Mouse (Mus musculus): ENCODE measurements around the gene Tmem221. TPM values are rescaled to one million over a fixed set of nuclear protein-coding genes. Genes with fewer than 3 reads are reported as not detected.

Tmem221 gene
- polyA plus RNA-seq, 1 experiment from 2014 or later, result 0.21 TPM

DNA sequence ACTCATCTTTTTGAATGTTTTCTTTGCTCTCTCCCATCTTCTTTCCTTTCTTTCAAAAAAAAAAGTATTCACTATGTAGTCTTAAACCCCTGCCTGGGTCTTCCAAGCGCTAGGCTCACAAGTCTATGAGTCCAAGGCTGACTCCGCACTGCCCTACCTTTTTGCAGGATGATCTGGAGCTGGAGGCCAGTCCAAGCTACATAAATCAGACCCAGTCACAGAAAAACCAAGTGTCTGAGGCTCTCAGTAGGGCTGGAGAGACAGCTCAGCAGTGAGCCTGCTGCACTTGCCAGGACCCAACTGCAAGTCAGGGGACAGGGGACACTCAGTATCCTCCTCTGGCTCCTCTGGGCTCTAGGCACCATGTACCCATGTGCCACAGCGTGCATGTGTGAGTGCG is 54.3 kb downstream of the Tmem221 start:
- no peak overlapping the region for H3K4me3 ChIP-seq (ENCODE audit: low read depth, low read length)
- H3K9me3 ChIP-seq (replicated peaks; ENCODE audit: control insufficient read depth, low read length), result no peaks in the 10 kb centered on the region
- no peak overlapping the region for H3K4me2 ChIP-seq
- no peak overlapping the region for H3K27ac ChIP-seq (ENCODE audit: low read depth, low read length)
- ATAC-seq (replicated peaks; ENCODE audit: insufficient number of reproducible peaks, low FRiP score, low TSS enrichment), result no peak
- H3K27me3 ChIP-seq (ENCODE audit: control insufficient read depth, insufficient read depth, low read length), result peaks cover 40% of the 10 kb centered on the region
- peaks cover 10% of the 10 kb centered on the region for H3K4me1 ChIP-seq (ENCODE audit: control insufficient read depth, insufficient read depth, low read length)
- H3K9ac ChIP-seq (ENCODE audit: low read depth, low read length), result no peak overlapping the region
- H3K36me3 ChIP-seq (ENCODE audit: control insufficient read depth, insufficient read depth, low read length), result no peaks in the 10 kb centered on the region
- 85% methylated on average over 4 of the region's 4 CpGs for WGBS (ENCODE audit: insufficient replicate concordance)

Other genes starting within 250 kb of the Tmem221 start
- 73.3 and 80.7 TPM in 2 replicates for gene Use1, start 192.0 kb downstream of the Tmem221 start, polyA plus RNA-seq (2014; fragmentation: Nextera tagmentation; extraction: Ambion mirVana)
- gene Ocel1, start 187.6 kb downstream of the Tmem221 start, polyA plus RNA-seq (2014; fragmentation: Nextera tagmentation; extraction: Ambion mirVana), result 2.7 and 2.9 TPM in 2 replicates
- 45.7 and 47.2 TPM in 2 replicates for gene Nr2f6, start 176.9 kb downstream of the Tmem221 start, polyA plus RNA-seq (2014; fragmentation: Nextera tagmentation; extraction: Ambion mirVana)
- 3.0 and 4.3 TPM in 2 replicates for gene Ushbp1, start 163.1 kb downstream of the Tmem221 start, polyA plus RNA-seq (2014; fragmentation: Nextera tagmentation; extraction: Ambion mirVana)
- gene Babam1, start 162.0 kb downstream of the Tmem221 start, polyA plus RNA-seq (2014; fragmentation: Nextera tagmentation; extraction: Ambion mirVana), result 89.6 and 92.1 TPM in 2 replicates
- gene Ankle1, start 152.9 kb downstream of the Tmem221 start, polyA plus RNA-seq (2014; fragmentation: Nextera tagmentation; extraction: Ambion mirVana), result 21.2 and 23.0 TPM in 2 replicates
- 17.0 and 20.4 TPM in 2 replicates for gene Abhd8, start 95.2 kb downstream of the Tmem221 start, polyA plus RNA-seq (2014; fragmentation: Nextera tagmentation; extraction: Ambion mirVana)
- 163 and 169 TPM in 2 replicates for gene Mrpl34, start 93.9 kb downstream of the Tmem221 start, polyA plus RNA-seq (2014; fragmentation: Nextera tagmentation; extraction: Ambion mirVana)
- 95.9 and 102 TPM in 2 replicates for gene Dda1, start 89.7 kb downstream of the Tmem221 start, polyA plus RNA-seq (2014; fragmentation: Nextera tagmentation; extraction: Ambion mirVana)
- 0.90 and 1.4 TPM in 2 replicates for gene Ano8, start 72.9 kb downstream of the Tmem221 start, polyA plus RNA-seq (2014; fragmentation: Nextera tagmentation; extraction: Ambion mirVana)
- 4.8 and 5.3 TPM in 2 replicates for gene Gtpbp3, start 70.8 kb downstream of the Tmem221 start, polyA plus RNA-seq (2014; fragmentation: Nextera tagmentation; extraction: Ambion mirVana)
- 148 and 170 TPM in 2 replicates for gene Plvap, start 47.1 kb downstream of the Tmem221 start, polyA plus RNA-seq (2014; fragmentation: Nextera tagmentation; extraction: Ambion mirVana)
- 0.55 and 1.3 TPM in 2 replicates for gene Ccdc194, start 33.2 kb downstream of the Tmem221 start, polyA plus RNA-seq (2014; fragmentation: Nextera tagmentation; extraction: Ambion mirVana)
- 4.2 and 17.4 TPM in 2 replicates for gene Bst2, start 21.4 kb downstream of the Tmem221 start, polyA plus RNA-seq (2014; fragmentation: Nextera tagmentation; extraction: Ambion mirVana)
- 59.7 and 63.3 TPM in 2 replicates for gene Mvb12a, start 15.9 kb downstream of the Tmem221 start, polyA plus RNA-seq (2014; fragmentation: Nextera tagmentation; extraction: Ambion mirVana)
- gene Nxnl1, start 7.7 kb upstream of the Tmem221 start, polyA plus RNA-seq (2014; fragmentation: Nextera tagmentation; extraction: Ambion mirVana), result not detected in 2 replicates
- 9.2 and 10.8 TPM in 2 replicates for gene Slc27a1, start 10.0 kb upstream of the Tmem221 start, polyA plus RNA-seq (2014; fragmentation: Nextera tagmentation; extraction: Ambion mirVana)
- gene Pgls, start 33.3 kb upstream of the Tmem221 start, polyA plus RNA-seq (2014; fragmentation: Nextera tagmentation; extraction: Ambion mirVana), result 184 and 194 TPM in 2 replicates
- 1.9 and 2.0 TPM in 2 replicates for gene Fam129c, start 38.8 kb upstream of the Tmem221 start, polyA plus RNA-seq (2014; fragmentation: Nextera tagmentation; extraction: Ambion mirVana)
- 47.8 and 55.6 TPM in 2 replicates for gene Colgalt1, start 52.1 kb upstream of the Tmem221 start, polyA plus RNA-seq (2014; fragmentation: Nextera tagmentation; extraction: Ambion mirVana)
- 0.63 and 0.65 TPM in 2 replicates for gene Unc13a, start 112.9 kb upstream of the Tmem221 start, polyA plus RNA-seq (2014; fragmentation: Nextera tagmentation; extraction: Ambion mirVana)
- gene Jak3, start 117.4 kb upstream of the Tmem221 start, polyA plus RNA-seq (2014; fragmentation: Nextera tagmentation; extraction: Ambion mirVana), result 4.9 and 5.3 TPM in 2 replicates
- gene Insl3, start 130.3 kb upstream of the Tmem221 start, polyA plus RNA-seq (2014; fragmentation: Nextera tagmentation; extraction: Ambion mirVana), result 0.61 and 0.89 TPM in 2 replicates
- 1.4 and 1.8 TPM in 2 replicates for gene B3gnt3, start 142.9 kb upstream of the Tmem221 start, polyA plus RNA-seq (2014; fragmentation: Nextera tagmentation; extraction: Ambion mirVana)
- 0.83 and 1.2 TPM in 2 replicates for gene Fcho1, start 166.8 kb upstream of the Tmem221 start, polyA plus RNA-seq (2014; fragmentation: Nextera tagmentation; extraction: Ambion mirVana)

Measured in heart, embryonic 11.5 days (tissue).